Mouse (Mus musculus): ENCODE measurements around the gene Fam229b.
A peak's percentile ranks its signal among the peaks of the same experiment; 100 is the strongest.

The Fam229b gene

DNA sequence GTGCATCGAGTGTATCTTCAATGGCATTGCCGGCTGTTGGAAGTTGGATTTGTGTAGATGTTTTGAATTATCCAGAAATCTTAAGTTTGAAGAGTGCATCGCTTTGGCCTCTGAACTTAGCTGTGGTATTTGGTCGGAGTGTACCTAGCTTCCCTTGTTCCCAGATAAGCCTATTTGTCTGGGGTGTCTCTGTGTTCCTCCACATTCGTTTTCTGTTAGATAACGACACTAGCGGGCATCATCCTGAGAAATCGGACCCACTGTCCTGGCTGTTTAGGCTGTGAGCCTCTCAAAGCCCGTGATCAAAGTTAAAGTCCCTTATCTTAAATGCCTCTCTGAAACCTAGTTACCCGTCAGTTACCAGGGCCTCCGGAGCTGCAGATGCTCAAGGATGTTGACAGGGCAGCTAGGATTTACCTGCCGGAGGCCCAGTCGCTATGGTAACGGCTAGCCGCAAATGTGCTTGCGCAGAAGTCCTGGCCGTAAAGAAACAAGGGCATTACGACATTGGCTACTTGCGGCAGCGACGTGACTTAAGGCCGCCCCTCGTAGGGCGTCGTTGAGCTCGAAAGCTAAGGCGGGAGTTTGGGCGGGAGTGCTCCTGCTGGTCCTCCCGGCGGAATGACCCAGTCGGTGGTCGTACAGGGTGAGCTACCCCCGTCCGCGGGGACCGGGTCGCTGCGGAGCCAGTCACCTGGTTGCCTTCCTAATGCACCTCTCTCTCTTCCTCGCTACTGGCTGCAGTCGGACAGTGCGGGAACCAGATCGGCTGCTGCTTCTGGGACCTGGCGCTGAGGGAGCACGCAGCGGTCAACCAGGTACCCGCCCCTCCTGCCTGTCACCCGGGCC lies at the start of gene Fam229b, which contains the start of gene Tube1:
TSS of gene Fam229b (minus strand) at position 453 of the 849 bp plus-strand sequence.
TSS of gene Tube1 (plus strand) at position 515 of the 849 bp plus-strand sequence.
- peak; percentile 94 for DNase-seq (ENCODE audit: low spot score)

DNA sequence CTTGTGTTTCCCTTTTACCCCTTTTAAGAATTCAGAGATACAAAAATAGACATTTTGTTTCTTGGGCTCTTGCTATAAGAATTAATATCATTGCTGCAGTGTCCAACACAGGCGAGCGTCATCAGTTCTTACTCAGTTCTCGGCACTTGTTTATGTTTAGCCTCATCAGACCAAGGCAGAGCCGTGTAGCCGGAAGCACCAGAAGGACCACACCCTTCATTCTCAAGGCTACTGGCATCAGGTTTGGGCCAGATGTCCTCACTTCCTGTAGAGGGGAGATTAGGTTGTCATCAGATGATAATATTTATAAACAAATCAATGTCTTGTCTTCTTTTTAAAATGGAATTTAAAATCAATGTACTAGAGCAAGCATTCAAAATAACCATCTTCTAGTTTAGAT lies 43.3 kb upstream of the Fam229b start:
- DNase-seq (ENCODE audit: low spot score): no peak

DNA sequence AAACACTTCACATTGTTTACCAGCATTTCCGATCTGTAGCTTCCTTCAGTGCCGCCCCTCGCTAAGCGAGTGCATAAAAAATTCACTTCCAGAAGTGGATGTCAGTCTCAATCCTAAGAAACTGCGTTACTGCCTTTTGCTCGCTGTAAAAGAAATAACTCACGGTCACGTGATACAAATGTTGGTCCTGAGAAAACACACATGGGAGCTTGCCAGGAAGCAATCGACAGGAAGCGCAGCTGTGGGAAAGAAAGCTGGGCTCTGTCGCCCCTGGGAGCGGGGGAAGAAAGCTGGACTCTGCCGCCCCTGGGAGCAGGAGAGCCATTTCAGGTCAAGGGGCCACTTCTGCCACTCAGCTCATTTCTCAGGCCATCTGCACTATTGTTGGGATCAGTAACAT lies 39.4 kb upstream of the Fam229b start:
- no peak for DNase-seq (ENCODE audit: low spot score)

DNA sequence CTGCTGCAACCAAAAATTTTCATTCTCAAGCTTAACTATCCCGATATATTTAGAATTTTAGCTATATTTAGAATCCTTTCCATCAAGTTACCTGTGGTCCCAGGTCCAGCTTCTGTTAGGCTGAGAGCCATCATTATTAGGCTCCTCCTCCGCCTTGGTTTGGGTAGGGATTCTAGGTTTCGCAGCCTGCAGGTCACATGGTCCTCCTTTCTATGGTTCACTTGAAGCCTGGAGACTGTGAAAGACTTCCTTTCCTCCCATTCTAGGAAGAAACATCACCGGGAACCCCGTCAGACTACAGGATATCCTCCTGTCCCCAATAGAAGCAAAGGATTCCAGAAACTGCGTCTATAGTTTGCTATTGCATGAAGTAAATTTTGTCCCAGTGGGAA lies 38.8 kb upstream of the Fam229b start:
- no peak for DNase-seq (ENCODE audit: low spot score)

DNA sequence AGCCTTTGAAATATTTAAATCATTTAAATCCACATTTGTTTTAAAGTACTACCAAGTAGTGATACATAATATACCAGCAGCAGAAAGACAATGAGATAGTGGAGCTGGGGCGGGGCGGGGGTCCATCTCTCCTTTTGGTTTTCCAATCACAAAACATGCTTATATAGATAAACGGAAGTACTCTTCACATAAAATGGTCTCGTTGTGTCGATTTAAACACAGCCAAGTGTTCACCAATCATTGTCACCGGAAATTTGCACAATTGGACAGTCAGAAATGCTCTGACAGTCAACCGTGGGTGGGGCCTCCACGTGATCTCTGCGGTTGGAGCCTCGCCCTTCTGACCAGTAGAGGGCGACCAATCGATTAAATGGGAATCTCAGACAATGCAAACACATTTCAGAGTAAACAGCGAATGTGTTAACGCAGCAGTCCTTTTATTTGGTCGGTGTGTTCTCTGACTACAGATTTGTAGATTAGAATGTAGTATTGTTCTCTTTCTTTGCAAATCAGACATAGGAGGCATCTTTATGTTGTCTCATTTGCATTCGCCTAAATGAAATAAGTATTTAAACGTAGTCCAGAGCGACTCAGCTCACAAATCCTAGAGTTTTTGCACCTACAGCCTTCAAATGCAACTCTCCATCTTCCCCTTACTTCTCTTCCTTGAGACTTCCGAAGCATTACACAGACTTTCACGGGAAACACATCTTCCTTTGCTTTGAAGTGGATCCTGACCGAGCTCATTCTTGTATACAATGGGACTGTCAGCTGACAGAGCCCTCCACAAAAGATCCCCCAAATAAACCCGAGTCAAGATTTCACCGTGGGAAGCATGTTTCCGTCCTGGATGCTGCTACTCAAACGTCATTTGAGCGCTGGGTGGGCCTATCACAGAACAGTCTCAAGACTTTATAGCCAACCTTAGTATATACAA lies 38.2 kb upstream of the Fam229b start:
- DNase-seq (ENCODE audit: low spot score): peak; percentile 72

DNA sequence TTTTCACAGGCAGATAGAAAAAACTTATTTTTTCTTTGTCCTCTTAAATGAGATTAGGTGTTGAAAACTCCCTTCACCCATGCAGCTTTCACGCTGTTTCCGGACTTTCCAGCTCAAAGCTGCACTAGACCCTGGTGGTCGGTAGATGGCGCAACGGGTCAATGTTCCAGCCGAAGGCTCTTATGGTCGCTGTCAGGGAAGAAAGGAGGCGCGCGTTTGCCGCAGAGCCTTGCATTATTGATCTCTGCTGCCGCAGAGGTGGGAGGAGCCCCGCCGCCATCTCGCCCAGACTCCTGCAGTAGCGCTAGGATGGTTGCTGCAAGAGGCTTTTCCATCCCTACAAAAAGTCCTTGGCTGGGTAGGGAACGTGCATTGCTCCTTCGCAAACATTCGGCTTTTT lies 37.4 kb upstream of the Fam229b start:
- peak; percentile 85 for DNase-seq (ENCODE audit: low spot score)

DNA sequence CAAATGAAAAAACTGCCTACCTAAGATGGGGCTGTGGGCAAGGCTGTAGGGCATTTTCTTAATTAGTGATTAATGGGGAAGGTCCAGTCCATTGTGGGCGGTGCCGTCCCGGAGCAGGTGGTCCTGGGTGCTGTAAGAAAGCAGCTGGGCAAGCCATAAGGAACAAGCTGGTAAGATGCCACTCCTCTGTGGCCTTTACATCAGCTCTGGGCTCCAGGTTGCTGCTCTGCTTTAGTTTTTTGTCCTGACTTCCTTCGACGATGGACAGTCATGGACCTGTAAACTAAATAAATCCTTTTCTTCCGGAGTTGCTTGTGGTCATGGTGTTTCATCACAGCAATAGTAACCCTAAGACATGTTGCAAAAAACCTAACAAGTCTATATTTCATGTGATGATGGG lies 37.0 kb upstream of the Fam229b start:
- no peak for DNase-seq (ENCODE audit: low spot score)

DNA sequence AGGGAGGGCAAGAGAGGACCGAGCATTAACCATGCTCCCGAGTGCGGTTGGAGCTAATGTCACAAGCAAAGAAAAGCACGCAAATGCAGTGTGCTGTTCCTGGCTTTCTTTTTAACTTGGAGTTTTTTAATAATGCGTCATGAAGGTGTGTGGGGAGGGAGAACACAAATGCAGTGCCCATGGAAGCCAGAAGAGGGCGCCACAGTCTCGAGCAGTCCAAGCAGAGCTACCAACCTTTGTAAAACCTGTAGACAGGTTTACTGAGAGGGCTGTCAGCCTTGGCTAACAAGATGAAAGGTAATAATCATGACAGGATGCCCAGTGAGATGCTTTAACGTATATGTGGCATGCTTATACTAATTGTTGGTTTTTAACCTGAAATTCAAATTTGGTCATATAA lies 36.5 kb upstream of the Fam229b start:
- DNase-seq (ENCODE audit: low spot score): peak; percentile 45

DNA sequence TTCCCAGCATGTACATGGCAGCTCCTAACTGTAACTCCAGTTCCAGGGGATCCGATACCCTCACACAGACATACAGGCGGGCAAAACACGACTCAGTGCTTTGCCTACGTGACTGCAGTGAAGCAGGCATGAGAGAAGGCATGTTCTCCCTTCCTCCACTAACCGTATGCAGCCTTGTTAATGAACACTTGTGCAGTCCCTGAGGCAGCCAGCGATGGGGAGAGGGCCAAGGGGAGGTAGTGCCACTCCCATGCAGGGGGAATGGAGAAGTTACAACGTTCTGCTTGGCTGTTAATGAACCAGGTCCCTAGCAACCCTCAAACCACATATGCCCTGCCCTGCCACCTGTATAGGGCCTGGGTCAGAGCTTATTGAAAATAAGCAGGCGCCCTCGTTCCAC lies 35.9 kb upstream of the Fam229b start:
- DNase-seq (ENCODE audit: low spot score): no peak

DNA sequence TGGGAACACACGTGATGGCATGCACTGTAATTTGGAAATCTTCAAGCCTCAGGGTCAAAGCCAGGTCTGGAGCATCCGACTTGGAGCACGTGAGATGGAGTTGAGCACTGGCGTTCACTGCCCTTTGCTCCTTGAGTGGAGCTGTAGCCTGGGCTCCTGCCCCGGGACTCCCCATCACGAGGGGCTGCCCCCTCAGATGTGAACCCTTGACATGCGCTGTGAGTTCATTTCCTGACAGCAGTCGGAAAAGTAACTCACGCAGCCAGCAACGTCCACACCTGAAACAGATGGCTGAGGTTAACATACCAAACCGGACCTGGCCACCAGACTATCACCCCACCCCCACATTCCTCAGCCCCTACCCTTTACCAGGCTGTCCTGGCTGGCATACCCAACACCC lies 33.9 kb upstream of the Fam229b start:
- DNase-seq (ENCODE audit: low spot score): no peak

DNA sequence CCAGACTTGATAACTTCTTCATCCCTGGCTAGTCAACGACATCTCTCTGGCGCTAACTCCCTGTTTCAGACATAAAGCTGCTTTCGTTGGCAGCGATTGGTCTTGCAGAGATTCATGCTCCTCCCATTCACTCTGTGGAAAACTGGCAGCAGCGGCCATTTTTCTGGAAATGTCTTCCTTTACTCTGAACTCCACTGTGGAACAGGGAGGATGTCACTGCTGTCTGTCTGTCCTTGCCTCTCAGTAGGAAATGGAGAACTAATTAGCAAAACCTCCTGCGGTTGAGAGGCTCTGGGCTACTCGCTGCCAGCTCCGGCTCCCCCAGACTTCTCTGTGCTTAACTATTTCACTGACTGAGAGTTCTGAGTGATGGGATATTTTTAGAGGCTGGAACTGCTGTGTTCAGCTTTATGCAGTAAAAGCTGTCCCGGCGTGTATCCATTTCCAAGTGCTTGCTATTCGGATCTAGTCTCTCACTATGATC lies 32.0 kb upstream of the Fam229b start:
- no peak for DNase-seq (ENCODE audit: low spot score)

DNA sequence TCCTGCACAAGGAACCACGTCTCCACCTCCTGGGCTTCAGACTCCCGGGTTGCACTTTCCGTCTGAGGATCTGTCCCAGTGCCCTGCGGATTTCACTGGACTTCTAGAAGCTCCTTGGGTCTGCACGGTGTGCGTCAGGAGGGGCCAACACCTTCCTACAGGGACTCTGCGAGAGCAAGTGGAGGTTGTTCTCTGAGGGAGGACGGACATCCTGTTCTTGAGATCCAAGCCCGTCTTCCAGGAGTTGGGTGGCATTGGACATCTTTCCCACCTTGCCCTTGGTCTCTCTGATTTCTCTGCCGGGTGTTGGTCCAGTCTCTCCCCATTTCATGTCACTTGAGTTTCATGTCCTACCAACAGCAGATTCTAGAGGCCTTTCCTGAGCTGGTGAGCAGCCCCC lies 30.0 kb upstream of the Fam229b start, which contains the start of gene Ccn6:
TSS of gene Ccn6 (minus strand) at position 101 of the 400 bp plus-strand sequence.
- DNase-seq (ENCODE audit: low spot score): no peak

DNA sequence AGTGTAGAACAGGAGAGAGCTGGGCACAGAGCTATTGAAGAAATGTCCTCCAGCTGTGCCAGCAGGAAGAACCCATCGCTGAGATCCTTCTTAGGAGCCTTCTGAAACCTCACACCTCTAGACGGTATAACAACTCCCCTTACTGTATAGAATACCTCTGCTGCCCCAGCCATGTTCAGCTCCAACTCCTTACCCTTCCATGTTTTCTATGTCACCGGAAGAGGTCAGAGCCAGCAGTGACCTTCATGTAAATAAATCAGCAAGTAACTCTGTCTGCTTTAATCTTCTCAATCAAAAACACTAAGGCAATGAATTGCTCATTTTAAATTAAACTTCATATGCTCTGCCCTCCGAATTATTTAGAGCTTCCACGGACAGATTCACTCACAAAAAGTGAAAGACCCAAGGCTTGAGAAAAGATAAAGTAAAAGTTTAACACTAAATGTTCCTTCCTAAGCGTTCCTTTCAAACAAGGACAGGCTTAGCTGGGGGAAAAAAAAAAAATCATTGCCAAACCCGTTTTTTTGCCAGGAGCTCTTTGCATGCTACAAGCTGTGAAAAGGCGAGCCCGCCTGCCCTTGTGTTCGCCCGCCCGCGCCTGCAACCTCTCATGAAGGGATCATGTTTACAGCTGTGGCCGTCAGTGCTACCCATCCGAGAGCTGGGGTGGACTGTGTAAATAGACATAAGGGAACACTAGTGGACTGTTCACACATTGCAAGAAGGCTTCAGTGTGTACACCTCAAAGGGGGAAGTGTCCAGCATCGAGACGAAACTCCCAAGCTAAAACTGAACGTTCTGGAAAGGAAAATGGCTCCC lies 29.2 kb upstream of the Fam229b start:
- DNase-seq (ENCODE audit: low spot score): peak; percentile 24

DNA sequence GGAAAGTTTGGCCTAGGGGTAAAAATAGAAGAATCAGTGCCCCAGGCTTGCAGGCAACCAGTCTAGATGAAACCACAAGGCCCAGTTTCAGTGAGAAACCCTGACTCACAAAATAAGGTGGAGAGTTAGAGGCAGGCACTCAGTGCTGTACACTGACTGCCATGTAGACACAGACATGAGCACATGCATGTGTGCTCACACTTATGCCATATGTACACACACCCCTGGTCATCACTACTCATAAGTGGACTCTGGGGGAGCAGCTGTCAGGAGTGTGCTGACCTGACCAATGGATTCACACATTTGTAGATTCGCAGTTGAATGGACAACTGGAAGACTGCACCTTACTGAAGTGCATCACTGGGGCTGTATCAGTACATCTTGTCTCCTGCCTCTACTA lies 27.7 kb upstream of the Fam229b start:
- DNase-seq (ENCODE audit: low spot score): no peak

DNA sequence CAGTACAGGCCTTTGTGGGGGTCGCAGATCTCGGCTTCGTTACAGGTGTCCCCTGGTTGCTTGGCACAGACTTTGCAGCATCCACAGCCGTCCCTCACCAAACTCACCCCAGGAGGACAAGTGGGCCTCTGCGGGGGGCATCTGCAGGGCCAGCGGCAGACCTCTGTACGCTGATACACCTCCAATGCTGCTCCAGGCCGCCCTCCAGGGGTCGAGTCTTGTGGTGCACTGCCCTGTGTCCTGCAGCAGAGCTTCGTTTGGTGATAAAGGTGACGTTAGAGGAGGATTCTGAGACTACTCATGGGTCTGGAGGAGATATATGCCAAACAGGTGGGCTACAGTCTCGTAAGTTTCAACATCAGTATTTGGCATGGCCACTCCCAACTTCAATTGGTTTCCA lies 24.6 kb upstream of the Fam229b start:
- no peak for DNase-seq (ENCODE audit: low spot score)

DNA sequence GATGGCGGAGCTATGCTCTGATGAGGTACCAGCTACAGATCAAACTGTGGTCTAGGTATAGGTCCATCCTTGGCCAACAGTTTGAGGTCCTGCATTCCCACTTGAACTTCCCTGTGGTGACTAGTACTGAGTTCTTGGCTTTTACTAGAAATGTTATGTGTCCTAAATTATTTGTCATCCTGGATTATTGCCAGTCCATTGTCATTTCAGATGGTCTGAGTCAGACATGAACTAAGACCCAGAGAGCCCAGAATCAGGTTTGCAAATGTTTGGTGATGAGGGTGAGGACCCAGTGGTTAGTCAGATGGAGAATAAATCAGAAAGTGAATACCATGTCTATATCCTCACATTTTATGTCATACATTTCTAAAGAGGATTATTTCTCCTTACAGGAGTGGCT lies 23.6 kb upstream of the Fam229b start:
- no peak for DNase-seq (ENCODE audit: low spot score)

DNA sequence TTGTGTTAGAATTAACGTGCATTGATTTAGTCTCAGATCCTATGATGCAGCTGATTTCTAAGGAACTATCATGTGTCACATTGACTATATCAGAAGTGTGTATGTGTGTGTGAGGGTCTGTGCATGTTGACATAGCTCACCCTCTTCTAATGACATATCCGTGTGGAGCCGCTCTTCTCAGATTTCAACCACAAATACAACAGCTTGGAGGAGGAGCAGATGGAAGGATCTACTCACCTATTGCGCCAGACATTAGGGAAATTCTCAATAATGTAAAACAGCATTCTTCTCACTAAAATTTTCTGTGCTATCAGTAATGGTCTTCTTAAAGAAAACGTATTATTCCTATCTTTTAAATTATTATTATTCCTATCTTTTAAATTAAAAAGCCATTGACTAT lies 23.0 kb upstream of the Fam229b start:
- no peak for DNase-seq (ENCODE audit: low spot score)

DNA sequence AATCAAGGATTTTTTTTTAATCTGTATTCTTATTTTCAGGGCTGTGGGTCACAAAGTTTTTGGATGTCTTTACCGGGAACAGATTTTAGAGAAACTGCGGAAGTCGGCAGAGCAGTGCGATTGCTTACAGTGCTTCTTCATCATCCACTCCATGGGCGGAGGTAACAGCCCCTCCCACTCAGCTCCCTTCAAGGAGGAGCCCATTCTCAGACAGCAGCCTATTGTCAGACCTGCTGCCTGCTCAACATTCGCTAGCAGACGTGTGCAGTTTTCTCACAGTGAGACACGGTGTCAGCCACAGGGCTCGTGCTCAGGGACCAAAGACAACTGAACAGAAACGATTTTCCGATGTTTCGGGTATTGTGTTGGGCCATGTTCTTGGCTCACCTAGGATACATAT lies 8.5 kb upstream of the Fam229b start:
- DNase-seq (ENCODE audit: low spot score): no peak

DNA sequence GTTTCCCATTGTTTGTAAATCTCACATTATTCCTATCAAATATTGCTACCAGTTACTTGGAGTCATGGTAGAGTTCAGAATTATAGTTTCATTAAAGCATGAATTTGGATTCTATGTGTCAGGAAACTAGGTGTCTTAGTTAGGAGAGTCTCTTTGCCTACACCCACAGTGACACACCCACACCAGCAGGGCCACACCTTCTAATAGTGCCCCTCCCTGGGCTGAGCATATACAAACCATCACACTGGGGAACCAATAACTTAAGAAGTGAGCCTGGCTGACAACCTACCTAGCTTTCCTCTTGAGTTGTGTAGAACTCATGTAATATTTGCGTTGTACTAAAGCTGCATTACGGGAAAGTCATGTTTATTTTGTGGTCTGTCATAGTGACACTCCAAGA lies 7.7 kb upstream of the Fam229b start:
- no peak for DNase-seq (ENCODE audit: low spot score)

DNA sequence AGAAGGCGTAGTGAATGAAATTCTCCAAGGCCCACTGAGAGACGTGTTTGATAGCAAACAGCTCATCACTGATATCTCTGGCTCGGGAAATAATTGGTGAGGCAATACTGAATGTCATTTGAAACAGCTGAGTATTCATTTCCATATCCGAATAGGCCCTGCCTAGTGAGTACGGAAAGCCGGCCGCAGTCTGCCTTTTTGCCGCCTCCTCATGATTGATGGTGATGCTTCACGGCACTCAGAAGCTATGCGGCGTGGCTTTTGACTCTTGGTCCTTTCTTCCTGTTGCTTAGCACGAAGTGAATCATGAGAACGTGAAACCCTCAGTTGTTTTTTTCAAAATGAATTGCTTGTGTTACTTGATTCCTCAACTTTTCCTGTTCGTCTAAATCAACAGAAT lies 7.1 kb upstream of the Fam229b start:
- no peak for DNase-seq (ENCODE audit: low spot score)

DNA sequence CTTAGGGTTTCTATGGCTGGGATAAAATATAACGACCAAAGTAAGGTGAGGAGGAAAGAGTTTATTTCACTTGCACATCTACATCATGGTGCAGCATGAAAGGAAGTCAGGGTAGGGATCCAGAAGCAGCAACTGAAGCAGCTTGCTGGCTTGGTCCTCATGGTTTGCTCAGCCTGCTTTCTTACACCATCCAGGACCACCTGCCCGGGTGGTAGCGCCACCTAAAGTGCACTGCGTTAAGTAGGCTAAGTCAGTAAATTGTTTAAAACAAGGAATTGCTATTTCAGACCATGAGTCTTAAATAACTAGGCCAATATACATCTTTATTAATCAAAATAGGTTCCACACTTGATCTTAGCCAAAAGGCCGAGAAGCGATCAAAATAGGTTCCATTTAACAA lies 5.0 kb upstream of the Fam229b start:
- no peak for DNase-seq (ENCODE audit: low spot score)

DNA sequence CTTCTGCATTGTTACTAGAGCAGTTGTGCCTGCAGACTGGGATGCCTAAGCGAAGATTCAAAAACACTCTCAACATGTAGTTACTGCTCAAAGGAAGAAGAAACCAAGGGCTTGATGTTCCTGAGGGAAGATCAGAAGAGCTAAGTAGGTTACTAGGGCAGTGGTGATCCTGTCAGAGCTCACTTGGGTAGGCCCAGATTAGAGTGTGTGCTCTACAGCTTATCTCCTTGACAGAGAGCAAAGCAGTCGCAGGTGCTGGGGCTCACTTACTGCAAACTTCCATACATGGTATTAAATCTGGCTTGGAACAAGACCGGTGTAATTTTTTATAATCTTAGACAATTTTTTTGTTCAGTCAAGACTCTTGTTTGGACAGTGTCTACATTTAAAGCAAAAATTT lies 4.1 kb upstream of the Fam229b start:
- DNase-seq (ENCODE audit: low spot score): no peak
